23 mouse cellular contexts compared by ENCODE assay signal in genomic region chr13:35911476-35911875, GRCm38 (mm10). TPM values are rescaled to one million over a fixed set of nuclear protein-coding genes. Genes with fewer than 3 reads are reported as not detected.
A peak's percentile ranks its signal among the peaks of the same experiment; 100 is the strongest.
DNase-seq lines count a peak whose midpoint lies in the region; ATAC-seq and TF ChIP-seq lines count a peak whose summit lies in the region.
"Had no signal": no experiment of that assay in that cellular context is flagged by ENCODE, and none has a peak within 500 bp of the region (broad histone marks: within the 10 kb centered on the region; RNA-seq: fewer than 3 reads in every experiment).

No protein-coding gene starts in this region.

- no peaks in the 10 kb centered on the region for H3K79me2 ChIP-seq in liver, adult 2 months (ENCODE audit: control insufficient read depth, insufficient read depth, low read length)

- H3K27me3 ChIP-seq in kidney, adult 2 months (replicated peaks; ENCODE audit: control insufficient read depth, insufficient read depth, low read length) = no peaks in the 10 kb centered on the region
- H3K27me3 ChIP-seq in kidney, embryonic 15.5 days = no peaks in the 10 kb centered on the region
- H3K27me3 ChIP-seq in liver, adult 2 months (ENCODE audit: control insufficient read depth, insufficient read depth, low read length) = no peaks in the 10 kb centered on the region
- no peaks in the 10 kb centered on the region for H3K27me3 ChIP-seq in liver, embryonic 12.5 days (replicated peaks)
- H3K27me3 ChIP-seq: CH12.LX had no signal

- no peak overlapping the region for H3K4me2 ChIP-seq in kidney, embryonic 15.5 days
- H3K4me2 ChIP-seq in liver, embryonic 12.5 days = no peak overlapping the region

- peak; percentile 52 for DNase-seq in kidney, adult 2 months
- DNase-seq in kidney, adult 9 months = peak; percentile 37
- no peak for DNase-seq in kidney, postnatal 10 days
- DNase-seq in liver, adult 2 months (ENCODE audit: extremely low read depth, low read depth, low spot score) = peak; percentile 50
- DNase-seq: adrenal gland, adult 2 months; adrenal gland, adult 8-10 months; adrenal gland, postnatal 10 days; adrenal gland, postnatal 14 days; adrenal gland, postnatal 25 days; adrenal gland, postnatal 36 days; B cell, adult 2 months; cerebellum, adult 11 months; cerebellum, adult 11-12 months; cerebellum, adult 18-20 months had no signal

- H3K9ac ChIP-seq in kidney, embryonic 15.5 days = no peak overlapping the region
- H3K9ac ChIP-seq in liver, adult 2 months (ENCODE audit: low read depth, low read length) = no peak overlapping the region
- H3K9ac ChIP-seq in liver, embryonic 12.5 days = no peak overlapping the region

- H3K27ac ChIP-seq in kidney, adult 2 months (ENCODE audit: insufficient read depth, low read depth, low read length) = no peak overlapping the region
- no peak overlapping the region for H3K27ac ChIP-seq in kidney, embryonic 15.5 days
- no peak overlapping the region for H3K27ac ChIP-seq in liver, adult 2 months (replicated peaks; ENCODE audit: insufficient read depth, low read depth, low read length)
- H3K27ac ChIP-seq in liver, embryonic 12.5 days = no peak overlapping the region

- no peaks in the 10 kb centered on the region for H3K9me3 ChIP-seq in kidney, embryonic 15.5 days (replicated peaks)
- no peaks in the 10 kb centered on the region for H3K9me3 ChIP-seq in liver, embryonic 12.5 days (replicated peaks)
- H3K9me3 ChIP-seq: G1E had no signal

- TF ChIP-seq CTCF in kidney, adult 2 months (conservative IDR thresholded peaks at IDR 0.05; ENCODE audit: insufficient read depth, insufficient read length, low read depth, low read length) = no peak
- no peak for TF ChIP-seq CTCF in liver, adult 2 months (IDR thresholded peaks at IDR 0.05; ENCODE audit: low read depth, low read length)

- ATAC-seq in kidney, embryonic 15.5 days (replicated peaks; ENCODE audit: low FRiP score) = no peak
- no peak for ATAC-seq in liver, embryonic 12.5 days
- ATAC-seq: activated CD4-positive, CD25-positive, alpha-beta regulatory T cell, adult 4 months; CD4-positive, CD25-positive, alpha-beta regulatory T cell, adult 4 months; Patski had no signal

- H3K36me3 ChIP-seq in kidney, adult 2 months (ENCODE audit: control insufficient read depth, insufficient read depth, low read length) = no peaks in the 10 kb centered on the region
- no peaks in the 10 kb centered on the region for H3K36me3 ChIP-seq in kidney, embryonic 15.5 days
- no peaks in the 10 kb centered on the region for H3K36me3 ChIP-seq in liver, adult 2 months (ENCODE audit: control insufficient read depth, insufficient read depth, low read length)
- no peaks in the 10 kb centered on the region for H3K36me3 ChIP-seq in liver, embryonic 12.5 days
- H3K36me3 ChIP-seq: G1E had no signal

- 78% methylated on average over 1 of the region's 1 CpGs for WGBS in kidney, adult 2 months
- 85% methylated on average over 1 of the region's 1 CpGs for WGBS in kidney, embryonic 15.5 days
- 79% methylated on average over 1 of the region's 1 CpGs for WGBS in liver, adult 2 months
- 71% methylated on average over 1 of the region's 1 CpGs for WGBS in liver, embryonic 12.5 days (ENCODE audit: insufficient replicate concordance)

- no peak for TF ChIP-seq POLR2A in kidney, adult 2 months (IDR thresholded peaks at IDR 0.05; ENCODE audit: low read depth, low read length)
- no peak for TF ChIP-seq POLR2A in liver, adult 2 months (IDR thresholded peaks at IDR 0.05; ENCODE audit: extremely low read depth, insufficient read depth, low read length)

- no peaks in the 10 kb centered on the region for H3K4me1 ChIP-seq in kidney, adult 2 months (ENCODE audit: control insufficient read depth, insufficient read depth, low read length)
- H3K4me1 ChIP-seq in kidney, embryonic 15.5 days = 0 out of 2 replicates have a peak, but pooled peaks cover 1% of the 10 kb centered on the region
- H3K4me1 ChIP-seq in liver, adult 2 months (ENCODE audit: control insufficient read depth, insufficient read depth, low read length) = no peaks in the 10 kb centered on the region
- peaks cover 2% of the 10 kb centered on the region for H3K4me1 ChIP-seq in liver, embryonic 12.5 days

- no peak overlapping the region for H3K4me3 ChIP-seq in kidney, adult 2 months (ENCODE audit: insufficient read depth, low read depth, low read length)
- no peak overlapping the region for H3K4me3 ChIP-seq in kidney, embryonic 15.5 days (replicated peaks)
- H3K4me3 ChIP-seq in liver, adult 2 months (ENCODE audit: insufficient read depth, low read depth, low read length) = no peak overlapping the region
- no peak overlapping the region for H3K4me3 ChIP-seq in liver, embryonic 12.5 days

RNA-seq across cellular contexts. Expression of gene Rpp40, which starts 5.3 kb away (rescaled TPM):
- 5.0 and 6.6 TPM in 2 replicates for polyA plus RNA-seq in kidney, adult 2 months (2012; rRNA removed)
- polyA plus RNA-seq in kidney, embryonic 15.5 days (2015; fragmentation: Nextera tagmentation; extraction: Ambion mirVana) = 16.3 and 17.2 TPM in 2 replicates
- 10.0 and 10.1 TPM in 2 replicates for total RNA-seq in liver, adult 2 months (2014; rRNA removed)
- polyA plus RNA-seq in liver, adult 2 months (2012; rRNA removed) = 4.4 and 5.3 TPM in 2 replicates
- polyA plus RNA-seq in liver, embryonic 12.5 days (2016; fragmentation: Nextera tagmentation; extraction: Ambion mirVana) = 15.7 and 16.5 TPM in 2 replicates

RNA-seq across cellular contexts. Expression of gene Ppp1r3g, which starts 47.2 kb away (rescaled TPM):
- 0.03 TPM in 1 of 2 replicates, not detected in the other for polyA plus RNA-seq in kidney, adult 2 months (2012; rRNA removed)
- polyA plus RNA-seq in kidney, embryonic 15.5 days (2015; fragmentation: Nextera tagmentation; extraction: Ambion mirVana) = 0.49 and 1.0 TPM in 2 replicates
- 4.7 and 7.6 TPM in 2 replicates for total RNA-seq in liver, adult 2 months (2014; rRNA removed)
- polyA plus RNA-seq in liver, adult 2 months (2012; rRNA removed) = 0.22 TPM in 1 of 2 replicates, not detected in the other
- 0.30 and 0.37 TPM in 2 replicates for polyA plus RNA-seq in liver, embryonic 12.5 days (2016; fragmentation: Nextera tagmentation; extraction: Ambion mirVana)
- total RNA-seq: CH12.LX, MEL had no signal
- polyA plus RNA-seq: activated CD4-positive, CD25-positive, alpha-beta regulatory T cell, adult 4 months; C2C12; CD4-positive, CD25-positive, alpha-beta regulatory T cell, adult 4 months; Patski had no signal
